In the genomic region with DNA sequence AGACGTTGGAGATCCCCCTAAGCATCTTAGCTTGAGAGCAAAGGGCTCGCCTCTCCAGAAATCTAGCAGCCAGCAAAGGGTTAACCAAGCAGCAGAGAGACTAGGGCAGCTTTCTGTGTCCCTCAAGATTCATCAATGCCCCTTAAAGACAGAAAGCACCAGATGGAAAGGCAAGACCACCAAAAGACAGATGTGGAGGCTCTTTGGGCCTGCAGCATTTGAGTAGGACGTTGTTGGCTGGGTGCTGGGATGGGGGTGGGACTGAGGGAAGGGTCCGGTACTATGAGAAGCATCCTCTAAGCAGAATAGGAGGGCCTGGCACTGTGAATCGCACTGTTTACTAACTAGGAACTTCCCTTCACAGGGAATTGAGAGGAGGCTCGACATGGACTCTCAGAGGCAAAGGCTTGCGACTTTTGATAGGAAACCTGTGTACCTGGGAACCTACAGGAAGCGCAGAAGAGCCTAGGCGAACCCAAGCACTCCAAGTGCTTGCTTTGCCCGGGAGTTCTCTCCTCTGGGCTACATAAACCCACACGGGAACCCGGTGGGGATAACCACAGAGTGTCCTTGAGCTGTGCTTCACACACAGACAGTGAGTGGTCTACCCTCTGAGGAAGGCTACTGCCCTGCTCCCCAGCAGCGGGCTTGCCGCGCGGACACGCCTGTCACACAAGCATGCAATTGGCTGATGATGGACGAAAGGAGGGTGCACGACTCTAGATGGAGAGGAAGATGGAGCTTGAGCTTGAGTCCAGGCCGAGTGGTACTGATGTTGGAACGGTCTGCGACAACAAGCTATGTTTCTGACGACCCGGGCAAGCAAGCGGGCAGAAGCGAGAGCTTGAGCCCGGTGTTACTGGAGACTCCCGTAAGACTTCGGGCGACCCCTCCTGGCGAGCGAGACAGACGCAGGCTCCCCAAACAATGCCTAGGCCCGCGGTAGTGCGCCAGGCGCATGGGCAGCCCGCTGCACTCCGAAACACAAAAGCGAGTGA, we compare ENCODE assay signal across 8 mouse cellular contexts. TPM values are rescaled to one million over a fixed set of nuclear protein-coding genes. Genes with fewer than 3 reads are reported as not detected.
DNase-seq lines count a peak whose midpoint lies in the region; ATAC-seq and TF ChIP-seq lines count a peak whose summit lies in the region.

No protein-coding gene starts in this region.

- peak overlapping the region; percentile 47 for H3K4me2 ChIP-seq in liver, embryonic 16.5 days (ENCODE audit: low read depth, low read length)
- H3K4me2 ChIP-seq in neural tube, embryonic 13.5 days, result peak overlapping the region; percentile 78

- H3K27me3 ChIP-seq in liver, embryonic 16.5 days (ENCODE audit: control insufficient read depth, insufficient read depth, low read depth, low read length), result peaks cover 55% of the 10 kb centered on the region
- peaks cover 44% of the 10 kb centered on the region for H3K27me3 ChIP-seq in neural tube, embryonic 13.5 days

- H3K9me3 ChIP-seq in liver, embryonic 16.5 days (replicated peaks; ENCODE audit: control insufficient read depth, low read length), result no peaks in the 10 kb centered on the region
- H3K9me3 ChIP-seq in neural tube, embryonic 13.5 days, result no peaks in the 10 kb centered on the region

- no peaks in the 10 kb centered on the region for H3K36me3 ChIP-seq in liver, embryonic 16.5 days (ENCODE audit: control insufficient read depth, insufficient read depth)
- no peaks in the 10 kb centered on the region for H3K36me3 ChIP-seq in neural tube, embryonic 13.5 days

- H3K4me1 ChIP-seq in liver, embryonic 16.5 days (ENCODE audit: control insufficient read depth, low read depth, low read length), result no peaks in the 10 kb centered on the region; the same call in 1 of the 2 replicates
- peaks cover 48% of the 10 kb centered on the region for H3K4me1 ChIP-seq in neural tube, embryonic 13.5 days (replicated peaks)

- H3K4me3 ChIP-seq in liver, embryonic 16.5 days (ENCODE audit: low read depth, low read length), result peak overlapping the region; percentile 28
- H3K4me3 ChIP-seq in neural tube, embryonic 13.5 days, result peak overlapping the region; percentile 43

- TF ChIP-seq CTCF in brain, embryonic 14.5 days (IDR thresholded peaks at IDR 0.05; ENCODE audit: borderline replicate concordance, extremely low read depth, insufficient read depth, insufficient read length), result peak; percentile 87

- no peak overlapping the region for H3K27ac ChIP-seq in liver, embryonic 16.5 days (ENCODE audit: low read length)
- H3K27ac ChIP-seq in neural tube, embryonic 13.5 days (replicated peaks), result no peak overlapping the region

- peak; percentile 90 for ATAC-seq in frontal cortex, adult (ENCODE audit: low TSS enrichment)
- peak; percentile 35; the same call in 1 of the 2 replicates for ATAC-seq in liver, embryonic 16.5 days (ENCODE audit: low read depth)
- peak; percentile 82 for ATAC-seq in neural tube, embryonic 13.5 days (ENCODE audit: low read depth)

- peak; percentile 9; the same call in 1 of the 2 replicates for TF ChIP-seq POLR2A in brain, embryonic 14.5 days (IDR thresholded peaks at IDR 0.05; ENCODE audit: borderline replicate concordance, extremely low read depth, insufficient read depth, insufficient read length, poor library complexity, severe bottlenecking)

- 8% methylated on average over 40 of the region's 40 CpGs for WGBS in liver, embryonic 16.5 days (ENCODE audit: insufficient replicate concordance)
- 7% methylated on average over 40 of the region's 40 CpGs for WGBS in neural tube, embryonic 13.5 days

- H3K9ac ChIP-seq in liver, embryonic 16.5 days (ENCODE audit: low read depth, low read length), result no peak overlapping the region
- H3K9ac ChIP-seq in neural tube, embryonic 13.5 days, result peak overlapping the region; percentile 76

- DNase-seq in CD4-positive helper T cell, adult 2 months (ENCODE audit: low read depth, low spot score), result peak; percentile 38
- DNase-seq in brain, embryonic 14.5 days (ENCODE audit: low read depth), result peak; percentile 95
- peak; percentile 89 for DNase-seq in heart, postnatal 4 days
- peak; percentile 57 to 82 for DNase-seq in layer of hippocampus, adult 18-20 months (ENCODE audit: low spot score in 2 of 2)
- DNase-seq in testis, postnatal 10 days (ENCODE audit: low spot score), result peak; percentile 87

RNA-seq across cellular contexts. Expression of a gene that starts 2.3 kb away (rescaled TPM):
- 88.4 and 106 TPM in 2 replicates for polyA plus RNA-seq in brain, embryonic 14.5 days (2012; rRNA removed)
- total RNA-seq in heart, postnatal 4 days (2021), result 10 to 100 TPM; 56.2 to 63.9 TPM
- total RNA-seq in layer of hippocampus, adult 18-20 months (2021), result 1 to 10 TPM; 1.7 to 2.3 TPM
- polyA plus RNA-seq in liver, embryonic 16.5 days (2015; fragmentation: Nextera tagmentation; extraction: Ambion mirVana), result 2.2 and 3.2 TPM in 2 replicates
- 97.3 and 103 TPM in 2 replicates for polyA plus RNA-seq in neural tube, embryonic 13.5 days (2015; fragmentation: Nextera tagmentation; extraction: Ambion mirVana)

Comparison
In these comparisons a context has a peak if more than half of its experiments do, and no peak if none do; other contexts are left out.
1. DNase-seq: peak in every context shown above with its lines; median percentile 95 in brain, embryonic 14.5 days; 89 in heart, postnatal 4 days; 87 in testis, postnatal 10 days; 70 in layer of hippocampus, adult 18-20 months; 38 in CD4-positive helper T cell, adult 2 months.
2. ATAC-seq: peak in every context shown above with its lines; median percentile 90 in frontal cortex, adult; 82 in neural tube, embryonic 13.5 days; 35 in liver, embryonic 16.5 days.
3. RNA of a gene that starts 2.3 kb away (polyA plus RNA-seq): 88.4 to 106 TPM in brain, embryonic 14.5 days and 97.3 to 103 TPM in neural tube, embryonic 13.5 days; 2.2 to 3.2 TPM in liver, embryonic 16.5 days; every median in the first group is over 10 times any median in the second.